Mouse (Mus musculus) midbrain, embryonic 16.5 days (tissue): ENCODE data around the gene Mgmt. TPM values are rescaled to one million over a fixed set of nuclear protein-coding genes. Genes with fewer than 3 reads are reported as not detected.

ENCODE experiments used
- ATAC-seq: fragments of 200-750 bp; cut with Nextera tagmentation; 2 replicates; pipeline ENCODE4 v1.8.0; 2017; ENCODE audit warnings: moderate TSS enrichment
- H3K27ac ChIP-seq: fragments of 300-500 bp; sonication (generic); 2 replicates; pipeline ENCODE4 v1.5.1; 2014; ENCODE audit warnings: mild to moderate bottlenecking, low read length, mixed read lengths
- H3K27me3 ChIP-seq: fragments of 300-500 bp; sonication (generic); 2 replicates; pipeline ENCODE4 v1.6.1; 2014; ENCODE audit warnings: low read depth, low read length, mixed read lengths; ENCODE audit not compliant: control insufficient read depth, insufficient read depth
- H3K36me3 ChIP-seq: fragments of 300-500 bp; sonication (generic); 2 replicates; pipeline ENCODE4 v1.6.1; 2014; ENCODE audit warnings: mild to moderate bottlenecking, low read length, moderate library complexity, mixed read lengths; ENCODE audit not compliant: control insufficient read depth, insufficient read depth
- H3K4me1 ChIP-seq: fragments of 300-500 bp; sonication (generic); 2 replicates; pipeline ENCODE4 v1.6.1; 2014; ENCODE audit warnings: mild to moderate bottlenecking, low read length, mixed read lengths; ENCODE audit not compliant: control insufficient read depth, insufficient read depth
- H3K4me2 ChIP-seq: fragments of 300-500 bp; sonication (generic); 2 replicates; pipeline ENCODE4 v1.6.1; 2014; ENCODE audit warnings: mild to moderate bottlenecking, low read length, mixed read lengths
- H3K4me3 ChIP-seq: fragments of 300-500 bp; sonication (generic); 2 replicates; pipeline ENCODE4 v1.5.1; 2014; ENCODE audit warnings: low read depth, mild to moderate bottlenecking, low read length, moderate library complexity, mixed read lengths
- H3K9ac ChIP-seq: fragments of 300-500 bp; sonication (generic); 2 replicates; pipeline ENCODE4 v1.6.1; 2014; ENCODE audit warnings: low read depth, low read length, mixed read lengths
- H3K9me3 ChIP-seq: fragments of 300-500 bp; sonication (generic); replicated peaks from 2 replicates; pipeline ENCODE4 v1.6.1; 2014; ENCODE audit warnings: mild to moderate bottlenecking, low read length, mixed read lengths; ENCODE audit not compliant: control insufficient read depth, poor library complexity, severe bottlenecking
- WGBS: fragments of 180-500 bp; shearing (Covaris S2); extraction: QIAGEN DNeasy Blood & Tissue Kit; methylation state at CpG from one replicate; pipeline ENCODE4 v1.1.7; 2014; 5-methylcytosine and 5-hydroxymethylcytosine counted together
- polyA plus RNA-seq: library from polyadenylated mRNA; unstranded; fragments of >200 nt; fragmentation: Nextera tagmentation; extraction: Ambion mirVana; gene quantifications from 2 replicates; pipeline ENCODE4 v1.2.1, GENCODE M21; 2015

Gene Mgmt
- polyA plus RNA-seq, 1 experiment from 2014 or later = 0.98 TPM

- H3K27me3 ChIP-seq = no peaks in the 10 kb centered on the region
- ATAC-seq = no peak
- H3K9me3 ChIP-seq = no peaks in the 10 kb centered on the region
- no peak overlapping the region for H3K27ac ChIP-seq
- no peak overlapping the region for H3K4me3 ChIP-seq
- no peak overlapping the region for H3K9ac ChIP-seq
- WGBS = 59% methylated on average over 15 of the region's 15 CpGs
- no peak overlapping the region for H3K4me2 ChIP-seq
- H3K36me3 ChIP-seq = no peaks in the 10 kb centered on the region
- no peaks in the 10 kb centered on the region for H3K4me1 ChIP-seq
These were observed 106.8 kb downstream of the Mgmt start for GRCm38 (mm10) chr7:137001215-137001614.

DNA sequence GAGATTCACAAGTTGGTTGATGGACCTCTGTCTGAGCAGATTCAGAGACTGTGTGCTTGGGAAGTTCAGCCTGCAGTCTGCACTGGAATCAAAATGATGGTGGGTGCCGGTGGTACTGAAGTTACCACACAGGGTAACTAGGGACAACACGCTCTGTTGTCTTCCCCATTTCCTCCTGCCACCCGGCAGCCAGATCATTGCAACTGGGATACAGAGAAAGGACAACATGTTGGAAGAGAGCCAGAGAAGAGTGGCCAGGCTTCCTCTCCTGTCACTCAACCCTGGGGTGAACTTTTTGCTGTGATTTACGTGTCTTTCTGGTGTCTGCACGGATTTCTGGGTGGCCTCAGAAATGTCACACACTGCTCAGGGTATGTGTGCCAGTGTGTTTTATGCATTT is 107.4 kb downstream of the Mgmt start:
- ATAC-seq = no peak
- Histone ChIP-seq H3K36me3 (no peaks in the 10 kb centered on the region), H3K4me2 (no peak overlapping the region), H3K4me1 (no peaks in the 10 kb centered on the region), H3K27ac (no peak overlapping the region), H3K9ac (no peak overlapping the region), H3K27me3 (no peaks in the 10 kb centered on the region), H3K4me3 (no peak overlapping the region), H3K9me3 (no peaks in the 10 kb centered on the region)
- whole genome bisulfite sequencing = 42% methylated on average over 5 of the region's 5 CpGs

DNA sequence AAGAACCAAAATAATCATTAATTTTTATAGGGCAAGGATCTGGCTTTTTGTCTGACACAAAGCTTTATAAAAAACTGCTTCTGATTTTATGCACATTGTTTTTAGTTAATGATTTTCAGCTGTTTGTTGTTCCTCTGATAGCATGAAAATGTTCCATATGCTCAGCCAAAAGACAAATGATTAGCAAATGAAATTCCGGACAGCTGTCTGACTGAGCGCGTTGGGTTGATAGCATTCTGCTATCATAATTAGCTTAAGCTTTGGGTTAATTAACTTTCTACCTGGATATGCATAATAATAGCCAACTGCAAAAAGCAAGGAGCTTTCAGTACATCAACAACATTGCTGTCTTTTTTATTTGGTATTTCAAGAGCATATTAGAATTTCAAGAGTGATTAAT is 108.0 kb downstream of the Mgmt start:
- Histone ChIP-seq H3K9me3 (no peaks in the 10 kb centered on the region), H3K36me3 (no peaks in the 10 kb centered on the region), H3K4me1 (no peaks in the 10 kb centered on the region), H3K4me2 (no peak overlapping the region), H3K27ac (no peak overlapping the region), H3K4me3 (no peak overlapping the region), H3K27me3 (no peaks in the 10 kb centered on the region), H3K9ac (no peak overlapping the region)
- 48% methylated on average over 3 of the region's 3 CpGs for WGBS
- ATAC-seq = no peak

- no peak overlapping the region for H3K4me3 ChIP-seq
- H3K27ac ChIP-seq = no peak overlapping the region
- no peak for ATAC-seq
These were observed 110.9 kb downstream of the Mgmt start for GRCm38 (mm10) chr7:137005293-137005692.

DNA sequence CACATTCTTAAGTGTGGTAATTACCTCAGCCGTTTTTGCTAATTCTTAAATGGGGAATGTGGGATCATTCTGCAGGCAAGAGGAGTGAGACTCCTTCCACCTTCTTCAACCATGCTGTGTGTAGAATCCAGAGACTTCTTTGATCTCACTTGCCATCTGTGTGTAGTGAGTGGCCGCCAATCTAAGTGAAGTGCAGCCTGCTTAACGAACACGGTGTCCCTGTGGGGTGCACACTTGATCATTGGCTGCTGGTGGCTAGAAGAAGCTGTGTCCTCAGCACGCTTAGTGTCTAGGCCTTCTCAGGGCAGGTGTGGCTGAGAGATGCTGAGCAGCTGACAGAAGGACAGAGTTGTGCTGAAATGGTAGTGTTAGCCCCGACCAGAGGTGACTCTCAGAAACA is 113.9 kb downstream of the Mgmt start:
- 54% methylated on average over 6 of the region's 6 CpGs for WGBS
- no peaks in the 10 kb centered on the region for H3K36me3 ChIP-seq
- no peaks in the 10 kb centered on the region for H3K9me3 ChIP-seq
- no peak overlapping the region for H3K4me2 ChIP-seq
- no peak overlapping the region for H3K9ac ChIP-seq
- no peak overlapping the region for H3K4me3 ChIP-seq
- H3K27me3 ChIP-seq = no peaks in the 10 kb centered on the region
- ATAC-seq = no peak
- no peak overlapping the region for H3K27ac ChIP-seq
- no peaks in the 10 kb centered on the region for H3K4me1 ChIP-seq

More at GRCm38 (mm10) chr7:137005293-137005692, 110.9 kb downstream of the Mgmt start:
- WGBS = 32% methylated on average over 11 of the region's 11 CpGs
- Histone ChIP-seq H3K27me3 (no peaks in the 10 kb centered on the region), H3K9me3 (no peaks in the 10 kb centered on the region), H3K4me1 (no peaks in the 10 kb centered on the region), H3K9ac (no peak overlapping the region), H3K36me3 (no peaks in the 10 kb centered on the region), H3K4me2 (no peak overlapping the region)

- Histone ChIP-seq H3K9me3 (no peaks in the 10 kb centered on the region), H3K9ac (no peak overlapping the region), H3K27ac (no peak overlapping the region), H3K36me3 (no peaks in the 10 kb centered on the region), H3K4me1 (no peaks in the 10 kb centered on the region), H3K4me2 (no peak overlapping the region), H3K4me3 (no peak overlapping the region), H3K27me3 (no peaks in the 10 kb centered on the region)
- WGBS = 83% methylated on average over 19 of the region's 19 CpGs
- ATAC-seq = no peak
These were observed 115.4 kb downstream of the Mgmt start for GRCm38 (mm10) chr7:137009732-137010275.

- Histone ChIP-seq H3K9me3 (no peaks in the 10 kb centered on the region), H3K4me2 (no peak overlapping the region), H3K4me3 (no peak overlapping the region), H3K4me1 (no peaks in the 10 kb centered on the region), H3K27me3 (no peaks in the 10 kb centered on the region), H3K27ac (no peak overlapping the region), H3K36me3 (no peaks in the 10 kb centered on the region), H3K9ac (no peak overlapping the region)
- WGBS = 86% methylated on average over 2 of the region's 2 CpGs
- ATAC-seq = no peak
These were observed 116.0 kb downstream of the Mgmt start for GRCm38 (mm10) chr7:137010451-137010850.

DNA sequence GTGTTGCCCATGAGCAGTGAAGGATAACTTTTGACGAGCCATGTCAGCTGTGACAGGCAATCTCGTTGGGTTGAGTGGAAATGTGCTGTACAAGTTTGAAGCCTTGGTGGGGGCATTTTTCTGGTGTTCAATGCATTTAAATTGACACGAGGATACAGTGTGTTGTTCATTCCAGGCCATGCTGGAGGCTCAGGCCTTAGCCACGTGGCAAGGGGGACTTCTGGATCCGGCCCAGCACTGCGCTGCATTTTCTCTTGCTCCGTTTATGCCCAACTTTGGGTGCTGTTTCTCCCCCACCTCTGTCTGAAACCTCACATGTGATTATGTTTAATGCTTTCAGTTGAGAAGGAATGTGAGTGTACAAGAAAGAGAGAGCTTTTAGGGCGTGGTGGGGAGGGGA is 118.3 kb downstream of the Mgmt start:
- no peak for ATAC-seq
- Histone ChIP-seq H3K27me3 (no peaks in the 10 kb centered on the region), H3K4me1 (no peaks in the 10 kb centered on the region), H3K9me3 (no peaks in the 10 kb centered on the region), H3K4me3 (no peak overlapping the region), H3K9ac (no peak overlapping the region), H3K36me3 (no peaks in the 10 kb centered on the region), H3K27ac (no peak overlapping the region), H3K4me2 (no peak overlapping the region)
- WGBS = 68% methylated on average over 8 of the region's 8 CpGs

- H3K36me3 ChIP-seq = no peaks in the 10 kb centered on the region
- no peak overlapping the region for H3K4me2 ChIP-seq
- no peak overlapping the region for H3K27ac ChIP-seq
- no peak overlapping the region for H3K9ac ChIP-seq
- WGBS = 62% methylated on average over 3 of the region's 3 CpGs
- no peak overlapping the region for H3K4me3 ChIP-seq
- no peaks in the 10 kb centered on the region for H3K27me3 ChIP-seq
- no peaks in the 10 kb centered on the region for H3K9me3 ChIP-seq
- no peak for ATAC-seq
- H3K4me1 ChIP-seq = no peaks in the 10 kb centered on the region
These were observed 119.0 kb downstream of the Mgmt start for GRCm38 (mm10) chr7:137013433-137013832.
